Mouse (Mus musculus): ENCODE results near the gene Sult2a3. TPM values are rescaled to one million over a fixed set of nuclear protein-coding genes. Genes with fewer than 3 reads are reported as not detected.
"Not testable (repeated sequence)": the region's sequence is repeated elsewhere in the genome, so short reads cannot be mapped to it uniquely, and the experiment has no call there.

The Sult2a3 gene
- polyA plus RNA-seq (2015; fragmentation: Nextera tagmentation; extraction: Ambion mirVana), result not detected in 2 replicates

- Histone ChIP-seq H3K36me3 (ENCODE audit: control insufficient read depth, insufficient read depth) (no peaks in the 10 kb centered on the region), H3K9ac (ENCODE audit: low read length) (no peak within 1 kb of the TSS), H3K4me1 (ENCODE audit: control insufficient read depth, insufficient read depth, low read length) (no peaks in the 10 kb centered on the region), H3K4me3 (ENCODE audit: low read length) (no peak within 1 kb of the TSS), H3K27ac (ENCODE audit: low read length) (no peak within 1 kb of the TSS), H3K9me3 (replicated peaks; ENCODE audit: control insufficient read depth, low read length) (no peaks in the 10 kb centered on the region), H3K4me2 (ENCODE audit: low read depth, low read length) (no peak within 1 kb of the TSS), H3K27me3 (ENCODE audit: control insufficient read depth, insufficient read depth, low read length) (no peaks in the 10 kb centered on the region)
- WGBS, result 82% methylated on average over 2 of the region's 2 CpGs
- ATAC-seq (replicated peaks; ENCODE audit: extremely low read depth, insufficient read depth, low FRiP score), result no peak
These were observed at the start of gene Sult2a3 for GRCm38 (mm10) chr7:14122944-14123343. Gene Sult2a3, minus strand, starts transcription at chr7:14123044.

- ATAC-seq (replicated peaks; ENCODE audit: extremely low read depth, insufficient read depth, low FRiP score), result no peak
- H3K9ac ChIP-seq (ENCODE audit: low read length), result no peak overlapping the region
- WGBS, result 79% methylated on average over 2 of the region's 2 CpGs
- no peak overlapping the region for H3K4me3 ChIP-seq (ENCODE audit: low read length)
- H3K27ac ChIP-seq (ENCODE audit: low read length), result no peak overlapping the region
- H3K4me2 ChIP-seq (ENCODE audit: low read depth, low read length), result no peak overlapping the region
- no peaks in the 10 kb centered on the region for H3K4me1 ChIP-seq (ENCODE audit: control insufficient read depth, insufficient read depth, low read length)
- no peaks in the 10 kb centered on the region for H3K27me3 ChIP-seq (ENCODE audit: control insufficient read depth, insufficient read depth, low read length)
- H3K9me3 ChIP-seq (replicated peaks; ENCODE audit: control insufficient read depth, low read length), result no peaks in the 10 kb centered on the region
- H3K36me3 ChIP-seq (ENCODE audit: control insufficient read depth, insufficient read depth), result no peaks in the 10 kb centered on the region
These were observed 2.4 kb downstream of the Sult2a3 start for GRCm38 (mm10) chr7:14120436-14120835.

GRCm38 (mm10) chr7:14119865-14120264 is 3.0 kb downstream of the Sult2a3 start:
- H3K27me3 ChIP-seq (ENCODE audit: control insufficient read depth, insufficient read depth, low read length); H3K4me1 ChIP-seq (ENCODE audit: control insufficient read depth, insufficient read depth, low read length); H3K4me2 ChIP-seq (ENCODE audit: low read depth, low read length); H3K36me3 ChIP-seq (ENCODE audit: control insufficient read depth, insufficient read depth); H3K9ac ChIP-seq (ENCODE audit: low read length); H3K27ac ChIP-seq (ENCODE audit: low read length); ATAC-seq (replicated peaks; ENCODE audit: extremely low read depth, insufficient read depth, low FRiP score); H3K9me3 ChIP-seq (replicated peaks; ENCODE audit: control insufficient read depth, low read length); H3K4me3 ChIP-seq (ENCODE audit: low read length): not testable (repeated sequence)
- 64% methylated on average over 3 of the region's 3 CpGs for WGBS

DNA sequence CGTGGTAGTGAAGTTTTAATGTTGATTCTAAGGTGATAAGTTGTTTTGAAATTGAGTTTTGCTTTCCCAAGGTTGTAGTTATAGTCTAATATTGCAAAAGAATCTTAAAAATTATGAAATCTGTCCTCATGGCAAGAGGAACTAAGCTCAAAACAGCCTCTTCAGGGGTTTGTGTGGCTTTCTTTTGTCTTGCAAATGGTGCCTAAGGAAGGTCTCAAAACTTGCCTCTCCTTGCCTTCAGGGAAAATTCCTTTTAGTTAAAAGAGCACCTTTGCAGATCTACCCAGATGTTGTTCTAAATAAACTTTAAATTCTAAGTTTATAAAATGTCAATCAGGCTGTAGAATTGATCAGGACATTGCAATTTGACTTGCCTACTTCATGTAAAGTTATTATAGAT is 6.1 kb downstream of the Sult2a3 start:
- Histone ChIP-seq H3K4me1 (ENCODE audit: control insufficient read depth, insufficient read depth, low read length) (no peaks in the 10 kb centered on the region), H3K4me2 (ENCODE audit: low read depth, low read length) (no peak overlapping the region), H3K27ac (ENCODE audit: low read length) (no peak overlapping the region), H3K9ac (ENCODE audit: low read length) (no peak overlapping the region), H3K36me3 (ENCODE audit: control insufficient read depth, insufficient read depth) (no peaks in the 10 kb centered on the region), H3K4me3 (ENCODE audit: low read length) (no peak overlapping the region), H3K27me3 (ENCODE audit: control insufficient read depth, insufficient read depth, low read length) (no peaks in the 10 kb centered on the region), H3K9me3 (replicated peaks; ENCODE audit: control insufficient read depth, low read length) (no peaks in the 10 kb centered on the region)
- no peak for ATAC-seq (replicated peaks; ENCODE audit: extremely low read depth, insufficient read depth, low FRiP score)
- 30% methylated on average over 1 of the region's 1 CpGs for WGBS

DNA sequence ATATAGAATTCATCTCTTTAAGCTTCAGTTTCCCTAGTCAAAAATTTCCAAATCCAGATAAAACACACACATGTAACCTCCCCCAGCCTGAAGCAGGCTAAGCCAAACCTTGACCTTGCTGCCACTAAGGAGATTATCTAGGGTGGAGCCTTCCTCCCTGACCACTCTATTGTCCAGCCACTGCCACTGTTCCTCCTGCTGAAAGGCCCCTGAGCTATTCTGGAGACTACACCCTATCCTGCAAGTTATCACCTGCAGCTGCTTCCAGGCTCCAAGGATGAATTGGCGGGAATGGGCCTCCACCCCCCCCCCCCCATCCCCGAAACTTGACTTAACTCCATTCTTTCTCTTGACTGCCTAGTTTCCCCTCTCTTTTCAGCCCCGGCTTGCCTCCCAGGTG is 8.4 kb downstream of the Sult2a3 start:
- not testable (repeated sequence) for H3K4me2 ChIP-seq (ENCODE audit: low read depth, low read length); H3K9me3 ChIP-seq (replicated peaks; ENCODE audit: control insufficient read depth, low read length); ATAC-seq (replicated peaks; ENCODE audit: extremely low read depth, insufficient read depth, low FRiP score)

GRCm38 (mm10) chr7:14047821-14048220 is 75.0 kb downstream of the Sult2a3 start:
- 56% methylated on average over 1 of the region's 1 CpGs for WGBS

More for the DNA sequence above, 8.4 kb downstream of the Sult2a3 start:
- not testable (repeated sequence) for H3K36me3 ChIP-seq (ENCODE audit: control insufficient read depth, insufficient read depth); H3K4me3 ChIP-seq (ENCODE audit: low read length); H3K27me3 ChIP-seq (ENCODE audit: control insufficient read depth, insufficient read depth, low read length); H3K4me1 ChIP-seq (ENCODE audit: control insufficient read depth, insufficient read depth, low read length); H3K27ac ChIP-seq (ENCODE audit: low read length); H3K9ac ChIP-seq (ENCODE audit: low read length)
- WGBS, result 53% methylated on average over 3 of the region's 3 CpGs

GRCm38 (mm10) chr7:14030831-14031230 is 92.0 kb downstream of the Sult2a3 start:
- ATAC-seq (replicated peaks; ENCODE audit: extremely low read depth, insufficient read depth, low FRiP score); H3K9ac ChIP-seq (ENCODE audit: low read length); H3K4me1 ChIP-seq (ENCODE audit: control insufficient read depth, insufficient read depth, low read length); H3K36me3 ChIP-seq (ENCODE audit: control insufficient read depth, insufficient read depth); H3K4me2 ChIP-seq (ENCODE audit: low read depth, low read length); H3K9me3 ChIP-seq (replicated peaks; ENCODE audit: control insufficient read depth, low read length); H3K27ac ChIP-seq (ENCODE audit: low read length); H3K27me3 ChIP-seq (ENCODE audit: control insufficient read depth, insufficient read depth, low read length); H3K4me3 ChIP-seq (ENCODE audit: low read length): not testable (repeated sequence)

More at GRCm38 (mm10) chr7:14047821-14048220, 75.0 kb downstream of the Sult2a3 start:
- H3K27me3 ChIP-seq (ENCODE audit: control insufficient read depth, insufficient read depth, low read length); H3K9ac ChIP-seq (ENCODE audit: low read length); H3K36me3 ChIP-seq (ENCODE audit: control insufficient read depth, insufficient read depth); H3K4me3 ChIP-seq (ENCODE audit: low read length); H3K4me2 ChIP-seq (ENCODE audit: low read depth, low read length); H3K27ac ChIP-seq (ENCODE audit: low read length); ATAC-seq (replicated peaks; ENCODE audit: extremely low read depth, insufficient read depth, low FRiP score); H3K4me1 ChIP-seq (ENCODE audit: control insufficient read depth, insufficient read depth, low read length); H3K9me3 ChIP-seq (replicated peaks; ENCODE audit: control insufficient read depth, low read length): not testable (repeated sequence)

Other genes starting within 250 kb of the Sult2a3 start
- gene Sult2a4, start 133.4 kb downstream of the Sult2a3 start, polyA plus RNA-seq (2015; fragmentation: Nextera tagmentation; extraction: Ambion mirVana), result not detected in 2 replicates
- not detected in 2 replicates for gene Sult2a6, start 131.8 kb upstream of the Sult2a3 start, polyA plus RNA-seq (2015; fragmentation: Nextera tagmentation; extraction: Ambion mirVana)
- not detected in 2 replicates for gene Obox8, start 210.5 kb upstream of the Sult2a3 start, polyA plus RNA-seq (2015; fragmentation: Nextera tagmentation; extraction: Ambion mirVana)

Data from heart, embryonic 16.5 days (tissue).